10 mouse cellular contexts compared by ENCODE assay signal in the genomic region with DNA sequence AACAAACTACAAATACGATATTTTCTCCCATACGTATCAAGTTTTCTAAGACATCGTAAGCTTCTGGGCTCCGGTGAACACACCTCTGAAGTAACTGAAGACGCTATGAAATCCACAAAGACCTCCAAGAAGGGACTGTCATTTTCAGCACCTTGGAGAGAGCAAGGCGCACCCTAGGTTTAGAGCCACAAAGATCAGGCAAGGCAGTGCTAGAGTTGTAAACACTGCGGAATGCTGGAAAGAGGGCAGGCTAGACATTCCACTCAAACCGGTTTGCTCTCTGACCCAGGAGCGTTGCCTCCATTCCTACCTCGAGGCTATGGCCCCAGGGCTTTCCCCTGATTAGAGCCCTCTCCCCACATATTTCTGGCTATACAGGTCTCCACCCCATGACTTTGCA. TPM values are rescaled to one million over a fixed set of nuclear protein-coding genes. Genes with fewer than 3 reads are reported as not detected.
DNase-seq lines count a peak whose midpoint lies in the region; ATAC-seq and TF ChIP-seq lines count a peak whose summit lies in the region.
"Had no signal": no experiment of that assay in that cellular context is flagged by ENCODE, and none has a peak within 500 bp of the region (broad histone marks: within the 10 kb centered on the region; RNA-seq: fewer than 3 reads in every experiment).

No protein-coding gene starts in this region.

- intact Hi-C loops in left cerebral cortex, postnatal 4 days (cut with DNase I) = no loop called here

- 37% methylated on average over 10 of the region's 10 CpGs for WGBS in hindbrain, embryonic 11.5 days
- WGBS in hindbrain, embryonic 14.5 days = 41% methylated on average over 10 of the region's 10 CpGs
- WGBS in heart, embryonic 10.5 days = 30% methylated on average over 10 of the region's 10 CpGs

- H3K27ac ChIP-seq in hindbrain, embryonic 11.5 days (ENCODE audit: low read depth, low read length) = no peak overlapping the region
- no peak overlapping the region for H3K27ac ChIP-seq in hindbrain, embryonic 14.5 days
- H3K27ac ChIP-seq in ES-E14 (ENCODE audit: insufficient read depth, low read depth, low read length, poor library complexity, severe bottlenecking) = no peak overlapping the region
- no peak overlapping the region for H3K27ac ChIP-seq in heart, embryonic 10.5 days

- in situ Hi-C loops in ES-E14 (cut with MboI; ENCODE audit: low sequenced_read_pairs in 2 of 2, unreplicated experiment in 2 of 2) = no loop called here

- peak; percentile 62 for DNase-seq in hindbrain, embryonic 11.5 days (ENCODE audit: low spot score)
- no peak for DNase-seq in hindbrain, embryonic 14.5 days (ENCODE audit: low spot score)
- DNase-seq in ES-E14 (ENCODE audit: low read depth, low spot score) = peak; percentile 92
- peak; percentile 29 for DNase-seq in lung, postnatal 14 days
- DNase-seq in left cerebral cortex, adult 18-20 months (ENCODE audit: low spot score in 2 of 2) = no peak
- DNase-seq in heart, embryonic 10.5 days (ENCODE audit: low spot score) = no peak
- DNase-seq in left cerebral cortex, postnatal 4 days = no peak

- H3K4me1 ChIP-seq in hindbrain, embryonic 11.5 days (replicated peaks; ENCODE audit: control insufficient read depth, insufficient read depth, low read length) = no peaks in the 10 kb centered on the region
- H3K4me1 ChIP-seq in hindbrain, embryonic 14.5 days (replicated peaks; ENCODE audit: control insufficient read depth, insufficient read depth, low read length) = no peaks in the 10 kb centered on the region
- 0 out of 4 replicates have a peak, but pooled peaks cover 0 to 2% of the 10 kb centered on the region in 2 experiments for H3K4me1 ChIP-seq in ES-E14 (ENCODE audit: control insufficient read depth in 2 of 2, insufficient read depth in 2 of 2, low read length in 2 of 2, poor library complexity in 1 of 2)
- no peaks in the 10 kb centered on the region for H3K4me1 ChIP-seq in heart, embryonic 10.5 days

- H3K9me3 ChIP-seq in hindbrain, embryonic 11.5 days (ENCODE audit: control insufficient read depth, low read length) = no peaks in the 10 kb centered on the region
- no peaks in the 10 kb centered on the region for H3K9me3 ChIP-seq in hindbrain, embryonic 14.5 days (ENCODE audit: control insufficient read depth, low read length)
- H3K9me3 ChIP-seq in ES-E14 (ENCODE audit: control insufficient read depth, insufficient read depth, low read depth, low read length) = no peaks in the 10 kb centered on the region
- no peaks in the 10 kb centered on the region for H3K9me3 ChIP-seq in heart, embryonic 10.5 days

- no peak overlapping the region for H3K4me2 ChIP-seq in hindbrain, embryonic 11.5 days (replicated peaks; ENCODE audit: low read depth, low read length)
- H3K4me2 ChIP-seq in hindbrain, embryonic 14.5 days (replicated peaks) = no peak overlapping the region

- ATAC-seq in hindbrain, embryonic 11.5 days (ENCODE audit: low FRiP score) = no peak
- ATAC-seq in hindbrain, embryonic 14.5 days (ENCODE audit: low FRiP score) = no peak
- peak; percentile 68; the same call in 1 of the 2 replicates for ATAC-seq in common myeloid progenitor, adult 5-6 weeks (replicated peaks; ENCODE audit: low read depth, poor library complexity, severe bottlenecking)
- ATAC-seq: inflammation-experienced regulatory T-cells, adult 6 months; Patski had no signal

- H3K9ac ChIP-seq in hindbrain, embryonic 11.5 days (ENCODE audit: low read depth, low read length) = no peak overlapping the region
- no peak overlapping the region for H3K9ac ChIP-seq in hindbrain, embryonic 14.5 days
- no peak overlapping the region for H3K9ac ChIP-seq in ES-E14 (ENCODE audit: insufficient read depth, low read depth, low read length, poor library complexity, severe bottlenecking)

- H3K4me3 ChIP-seq in hindbrain, embryonic 11.5 days (ENCODE audit: low read depth, low read length) = no peak overlapping the region
- H3K4me3 ChIP-seq in hindbrain, embryonic 14.5 days (replicated peaks; ENCODE audit: low read length) = no peak overlapping the region
- no peak overlapping the region for H3K4me3 ChIP-seq in ES-E14 (ENCODE audit: insufficient read depth in 1 of 2, low read depth in 1 of 2, low read length in 2 of 2, poor library complexity in 1 of 2, severe bottlenecking in 1 of 2)
- H3K4me3 ChIP-seq in heart, embryonic 10.5 days = no peak overlapping the region

- no peaks in the 10 kb centered on the region for H3K36me3 ChIP-seq in hindbrain, embryonic 11.5 days (ENCODE audit: control insufficient read depth, insufficient read depth, low read length)
- no peaks in the 10 kb centered on the region for H3K36me3 ChIP-seq in hindbrain, embryonic 14.5 days (replicated peaks; ENCODE audit: control insufficient read depth, insufficient read depth)
- no peaks in the 10 kb centered on the region for H3K36me3 ChIP-seq in ES-E14 (ENCODE audit: control insufficient read depth, insufficient read depth, low read length, poor library complexity, severe bottlenecking)
- H3K36me3 ChIP-seq in heart, embryonic 10.5 days = no peaks in the 10 kb centered on the region

- no peaks in the 10 kb centered on the region for H3K27me3 ChIP-seq in hindbrain, embryonic 11.5 days (ENCODE audit: control insufficient read depth, insufficient read depth, low read length)
- no peaks in the 10 kb centered on the region for H3K27me3 ChIP-seq in hindbrain, embryonic 14.5 days (ENCODE audit: control insufficient read depth, insufficient read depth, low read length)
- H3K27me3 ChIP-seq in heart, embryonic 10.5 days (ENCODE audit: insufficient read depth, poor library complexity, severe bottlenecking) = no peaks in the 10 kb centered on the region
- H3K27me3 ChIP-seq: Patski had no signal

TF ChIP-seq in ES-E14, 5 proteins besides CTCF, POLR2A, EP300 and RAD21:
- TF ChIP-seq MAFK (IDR thresholded peaks at IDR 0.05; ENCODE audit: insufficient read depth, low read depth, low read length) = peak; percentile 87
- no peak for TF ChIP-seq ZC3H11A (IDR thresholded peaks at IDR 0.05; ENCODE audit: borderline replicate concordance, low read depth, low read length)

RNA-seq across cellular contexts. Expression of gene Fam78b, which starts 36.7 kb away (rescaled TPM):
- polyA plus RNA-seq in hindbrain, embryonic 11.5 days (2014; fragmentation: Nextera tagmentation; extraction: Ambion mirVana) = 9.3 and 11.0 TPM in 2 replicates
- 13.4 and 15.3 TPM in 2 replicates for polyA plus RNA-seq in hindbrain, embryonic 14.5 days (2014; fragmentation: Nextera tagmentation; extraction: Ambion mirVana)
- total RNA-seq in ES-E14 (2012; rRNA removed) = 0.42 and 0.98 TPM in 2 replicates
- total RNA-seq in common myeloid progenitor, adult 5-6 weeks (2017) = 0.32 TPM in 1 of 2 replicates, not detected in the other
- 10 to 100 TPM; 29.4 to 29.7 TPM for total RNA-seq in left cerebral cortex, adult 18-20 months (2021)
- 0.16 and 0.30 TPM in 2 replicates for polyA plus RNA-seq in heart, embryonic 10.5 days (2016; fragmentation: Nextera tagmentation; extraction: Ambion mirVana)
- total RNA-seq in left cerebral cortex, postnatal 4 days (2021) = 10 to 100 TPM; 59.1 to 68.6 TPM
- polyA plus RNA-seq: inflammation-experienced regulatory T-cells, adult 6 months; Patski had no signal

Comparison
In these comparisons a context has a peak if more than half of its experiments do, and no peak if none do; other contexts are left out.
1. DNase-seq: peak in hindbrain, embryonic 11.5 days (single experiment), ES-E14 (single experiment) and lung, postnatal 14 days (single experiment); none in hindbrain, embryonic 14.5 days (single experiment), left cerebral cortex, adult 18-20 months (0 of 2), heart, embryonic 10.5 days (single experiment) and left cerebral cortex, postnatal 4 days (single experiment).
2. RNA of gene Fam78b, which starts 36.7 kb away (total RNA-seq): 59.1 to 68.6 TPM in left cerebral cortex, postnatal 4 days and 29.4 to 29.7 TPM in left cerebral cortex, adult 18-20 months; 0.42 to 0.98 TPM in ES-E14 and 0.32 TPM in common myeloid progenitor, adult 5-6 weeks; every median in the first group is over 10 times any median in the second.